Mouse (Mus musculus) brain, embryonic 14.5 days (tissue): ENCODE data around the gene Schip1.

Experiments used
- CTCF ChIP-seq: fragments of 200-500 bp; IDR thresholded peaks from 2 replicates; pipeline ENCODE4 v1.5.1; 2012; ENCODE audit warnings: inconsistent platforms, mild to moderate bottlenecking, moderate library complexity, borderline replicate concordance; ENCODE audit not compliant: insufficient read depth, insufficient read length; ENCODE audit errors: extremely low read depth
- POLR2A ChIP-seq: fragments of 200-500 bp; IDR thresholded peaks from 2 replicates; pipeline ENCODE4 v1.6.1; 2012; ENCODE audit warnings: mild to moderate bottlenecking, inconsistent platforms, borderline replicate concordance; ENCODE audit not compliant: poor library complexity, insufficient read depth, insufficient read length, severe bottlenecking; ENCODE audit errors: extremely low read depth

DNA sequence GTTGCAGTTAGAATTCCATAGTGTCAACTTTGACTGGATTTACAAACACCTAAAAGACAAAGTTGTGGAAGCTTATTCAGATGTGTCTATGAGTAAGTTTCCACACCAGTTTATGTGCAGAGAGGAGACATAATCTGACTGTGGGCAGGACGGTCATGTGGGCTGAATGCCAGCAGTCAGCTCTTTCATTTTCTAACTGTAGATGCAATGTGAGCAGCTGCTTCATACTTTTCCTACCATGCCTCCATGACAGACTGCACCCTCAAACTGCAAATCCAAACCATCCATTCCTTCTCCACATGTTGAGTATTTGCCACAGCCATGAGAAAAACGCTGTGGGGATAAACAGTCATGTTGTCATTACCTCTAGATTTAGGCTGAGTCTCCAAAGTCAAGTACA is 356.3 kb downstream of the Schip1 start:
- TF ChIP-seq CTCF, result no peak
- no peak for TF ChIP-seq POLR2A
